ENCODE assay signal across 8 mouse cellular contexts in genomic region chr8:126582509-126582908, GRCm38 (mm10). TPM values are rescaled to one million over a fixed set of nuclear protein-coding genes. Genes with fewer than 3 reads are reported as not detected.
A peak's percentile ranks its signal among the peaks of the same experiment; 100 is the strongest.
DNase-seq lines count a peak whose midpoint lies in the region; ATAC-seq and TF ChIP-seq lines count a peak whose summit lies in the region.

No protein-coding gene starts in this region.

- CTCF ChIA-PET in Patski (lab: Charles Lee) = interaction anchor here (0.6 to 1.5 kb wide), 2 partner anchors 338 to 347 kb away, joined by 3 to 4 read pairs; no protein-coding TSS in a partner anchor

- 37% methylated on average over 6 of the region's 6 CpGs for WGBS in forebrain, embryonic 11.5 days
- 38% methylated on average over 6 of the region's 6 CpGs for whole genome bisulfite sequencing in forebrain, embryonic 16.5 days
- WGBS in embryonic facial prominence, embryonic 12.5 days = 37% methylated on average over 6 of the region's 6 CpGs
- WGBS in heart, embryonic 16.5 days = 32% methylated on average over 6 of the region's 6 CpGs

- no peaks in the 10 kb centered on the region for H3K9me3 ChIP-seq in forebrain, embryonic 11.5 days (ENCODE audit: control insufficient read depth, low read length)
- H3K9me3 ChIP-seq in forebrain, embryonic 16.5 days (ENCODE audit: control insufficient read depth, low read length) = no peaks in the 10 kb centered on the region
- H3K9me3 ChIP-seq in embryonic facial prominence, embryonic 12.5 days = no peaks in the 10 kb centered on the region
- peaks cover 4% of the 10 kb centered on the region; the same call in 1 of the 2 replicates for H3K9me3 ChIP-seq in heart, embryonic 16.5 days (replicated peaks; ENCODE audit: control insufficient read depth, low read length)

- in situ Hi-C loops in Patski (cut with MboI; ENCODE audit: low pct_unique_long_range_greater_than_20kb) = no loop called here

- no peak overlapping the region for H3K27ac ChIP-seq in forebrain, embryonic 11.5 days (ENCODE audit: low read depth, low read length)
- H3K27ac ChIP-seq in forebrain, embryonic 16.5 days (ENCODE audit: low read length) = no peak overlapping the region
- H3K27ac ChIP-seq in embryonic facial prominence, embryonic 12.5 days = peak overlapping the region; percentile 96
- peak overlapping the region; percentile 96 for H3K27ac ChIP-seq in heart, embryonic 16.5 days (ENCODE audit: low read length)
- H3K27ac ChIP-seq in layer of hippocampus, adult 2 months = peak overlapping the region; percentile 67; the same call in 1 of the 2 replicates

- POLR2A ChIA-PET in Patski (lab: Charles Lee) = interaction anchor here (1.2 to 1.5 kb wide), 2 partner anchors 15 to 263 kb away, joined by 3 to 5 read pairs; no protein-coding TSS in a partner anchor

- no peaks in the 10 kb centered on the region for H3K36me3 ChIP-seq in forebrain, embryonic 11.5 days (ENCODE audit: control insufficient read depth, insufficient read depth, low read length)
- H3K36me3 ChIP-seq in forebrain, embryonic 16.5 days (ENCODE audit: control insufficient read depth, insufficient read depth) = 0 out of 2 replicates have a peak, but pooled peaks cover 2% of the 10 kb centered on the region
- peaks cover 11% of the 10 kb centered on the region; the same call in 1 of the 2 replicates for H3K36me3 ChIP-seq in embryonic facial prominence, embryonic 12.5 days
- peaks cover 9% of the 10 kb centered on the region for H3K36me3 ChIP-seq in heart, embryonic 16.5 days (ENCODE audit: control insufficient read depth, insufficient read depth)

- ATAC-seq in forebrain, embryonic 11.5 days (replicated peaks; ENCODE audit: low FRiP score) = no peak
- no peak for ATAC-seq in forebrain, embryonic 16.5 days
- no peak for ATAC-seq in Patski
- ATAC-seq in embryonic facial prominence, embryonic 12.5 days (ENCODE audit: insufficient number of reproducible peaks, insufficient read depth, low FRiP score, low TSS enrichment) = no peak
- no peak for ATAC-seq in heart, embryonic 16.5 days (replicated peaks; ENCODE audit: extremely low read depth, insufficient read depth, low FRiP score)

- H3K4me2 ChIP-seq in forebrain, embryonic 11.5 days (ENCODE audit: low read depth, low read length, severe bottlenecking) = no peak overlapping the region
- no peak overlapping the region for H3K4me2 ChIP-seq in forebrain, embryonic 16.5 days (ENCODE audit: low read length)
- H3K4me2 ChIP-seq in embryonic facial prominence, embryonic 12.5 days (replicated peaks) = no peak overlapping the region
- H3K4me2 ChIP-seq in heart, embryonic 16.5 days (ENCODE audit: low read depth, low read length) = no peak overlapping the region

- no peaks in the 10 kb centered on the region for H3K27me3 ChIP-seq in forebrain, embryonic 11.5 days (ENCODE audit: control insufficient read depth, insufficient read depth, low read length)
- H3K27me3 ChIP-seq in forebrain, embryonic 16.5 days (replicated peaks; ENCODE audit: control insufficient read depth, insufficient read depth, low read length) = no peaks in the 10 kb centered on the region
- H3K27me3 ChIP-seq in Patski = no peaks in the 10 kb centered on the region
- H3K27me3 ChIP-seq in embryonic facial prominence, embryonic 12.5 days = no peaks in the 10 kb centered on the region
- H3K27me3 ChIP-seq in heart, embryonic 16.5 days (ENCODE audit: control insufficient read depth, insufficient read depth, low read length) = no peaks in the 10 kb centered on the region

- no peak overlapping the region for H3K4me3 ChIP-seq in forebrain, embryonic 11.5 days (ENCODE audit: low read depth, low read length)
- H3K4me3 ChIP-seq in forebrain, embryonic 16.5 days (replicated peaks; ENCODE audit: low read length) = no peak overlapping the region
- H3K4me3 ChIP-seq in embryonic facial prominence, embryonic 12.5 days = no peak overlapping the region
- H3K4me3 ChIP-seq in heart, embryonic 16.5 days (ENCODE audit: low read length) = no peak overlapping the region
- no peak overlapping the region for H3K4me3 ChIP-seq in layer of hippocampus, adult 2 months

- peaks cover 9% of the 10 kb centered on the region for H3K4me1 ChIP-seq in forebrain, embryonic 11.5 days (replicated peaks; ENCODE audit: control insufficient read depth, insufficient read depth, low read length)
- peaks cover 45% of the 10 kb centered on the region for H3K4me1 ChIP-seq in forebrain, embryonic 16.5 days (replicated peaks; ENCODE audit: control insufficient read depth, insufficient read depth, low read length)
- H3K4me1 ChIP-seq in embryonic facial prominence, embryonic 12.5 days = peaks cover 41% of the 10 kb centered on the region
- H3K4me1 ChIP-seq in heart, embryonic 16.5 days (ENCODE audit: control insufficient read depth, insufficient read depth, low read length) = peaks cover 32% of the 10 kb centered on the region

- no peak overlapping the region for H3K9ac ChIP-seq in forebrain, embryonic 11.5 days (ENCODE audit: low read length)
- no peak overlapping the region for H3K9ac ChIP-seq in forebrain, embryonic 16.5 days (replicated peaks; ENCODE audit: low read depth, low read length)
- no peak overlapping the region for H3K9ac ChIP-seq in embryonic facial prominence, embryonic 12.5 days
- peak overlapping the region; percentile 84; the same call in 1 of the 2 replicates for H3K9ac ChIP-seq in heart, embryonic 16.5 days (ENCODE audit: low read length)

- DNase-seq in forebrain, embryonic 11.5 days (ENCODE audit: low spot score) = peak; percentile 69
- no peak for DNase-seq in Patski (ENCODE audit: low read depth, low spot score)
- DNase-seq in layer of hippocampus, adult 2 months (ENCODE audit: low spot score in 2 of 2) = peak; percentile 43 to 63
- DNase-seq in lung, postnatal 25 days (ENCODE audit: low spot score) = peak; percentile 89
- DNase-seq in spleen, postnatal 14 days (ENCODE audit: low spot score in 2 of 2) = peak; percentile 71 to 81

- peak; percentile 65 for TF ChIP-seq CTCF in Patski (IDR thresholded peaks at IDR 0.05)
- peak; percentile 86 for TF ChIP-seq CTCF in layer of hippocampus, adult 2 months (conservative IDR thresholded peaks at IDR 0.05)

RNA-seq across cellular contexts. Expression of gene Irf2bp2, which starts 11.3 kb away (rescaled TPM):
- 4.5 and 4.6 TPM in 2 replicates for polyA plus RNA-seq in forebrain, embryonic 11.5 days (2014; fragmentation: Nextera tagmentation; extraction: Ambion mirVana)
- 10.1 and 10.7 TPM in 2 replicates for polyA plus RNA-seq in forebrain, embryonic 16.5 days (2015; fragmentation: Nextera tagmentation; extraction: Ambion mirVana)
- 61.2 TPM for polyA plus RNA-seq in Patski (2021)
- polyA plus RNA-seq in embryonic facial prominence, embryonic 12.5 days (2016; fragmentation: Nextera tagmentation; extraction: Ambion mirVana) = 11.5 and 12.0 TPM in 2 replicates
- polyA plus RNA-seq in heart, embryonic 16.5 days (2015; fragmentation: Nextera tagmentation; extraction: Ambion mirVana) = 9.1 and 9.8 TPM in 2 replicates
- total RNA-seq in layer of hippocampus, adult 2 months (2021) = 10 to 100 TPM; 53.0 to 60.4 TPM

Comparison
In these comparisons a context has a peak if more than half of its experiments do, and no peak if none do; other contexts are left out.
1. H3K27ac ChIP-seq: peak in embryonic facial prominence, embryonic 12.5 days (single experiment), heart, embryonic 16.5 days (single experiment) and layer of hippocampus, adult 2 months (single experiment); none in forebrain, embryonic 11.5 days (single experiment) and forebrain, embryonic 16.5 days (single experiment).